8 mouse cellular contexts compared by ENCODE assay signal in the genomic region with DNA sequence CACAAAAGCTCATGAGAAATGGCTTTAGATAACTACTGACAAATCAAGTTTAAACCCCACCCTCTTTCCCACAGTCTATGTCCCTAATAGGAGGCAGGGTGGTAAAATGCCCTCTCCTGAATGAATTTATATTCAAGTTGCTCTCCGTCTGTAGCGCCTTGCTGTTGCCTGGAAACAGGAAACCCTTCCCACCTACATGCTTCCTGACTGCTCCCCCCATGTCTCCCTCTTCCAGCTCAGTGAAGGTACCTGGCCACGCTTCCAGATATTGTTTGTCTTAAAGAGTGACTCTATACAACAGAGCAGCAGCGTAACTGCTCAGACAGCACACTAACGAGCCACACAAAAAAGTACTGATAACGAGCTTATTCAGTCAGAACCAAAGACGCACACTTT. TPM values are rescaled to one million over a fixed set of nuclear protein-coding genes. Genes with fewer than 3 reads are reported as not detected.
DNase-seq lines count a peak whose midpoint lies in the region; ATAC-seq and TF ChIP-seq lines count a peak whose summit lies in the region.

No protein-coding gene starts in this region.

- TF ChIP-seq POLR2A in cerebellum, adult 2 months (IDR thresholded peaks at IDR 0.05; ENCODE audit: borderline replicate concordance, insufficient read depth, low read length): no peak

- no peak overlapping the region for H3K9ac ChIP-seq in forebrain, embryonic 15.5 days (replicated peaks)
- 0 out of 2 replicates have a peak overlapping the region, but pooled peaks have one; percentile 3 for H3K9ac ChIP-seq in midbrain, embryonic 14.5 days (replicated peaks; ENCODE audit: low read length)

- H3K4me2 ChIP-seq in forebrain, embryonic 15.5 days (replicated peaks): peak overlapping the region; percentile 39
- H3K4me2 ChIP-seq in midbrain, embryonic 14.5 days (ENCODE audit: low read length): peak overlapping the region; percentile 48

- H3K27ac ChIP-seq in forebrain, embryonic 15.5 days (replicated peaks): no peak overlapping the region
- peak overlapping the region; percentile 70 for H3K27ac ChIP-seq in layer of hippocampus, adult 2 months
- H3K27ac ChIP-seq in midbrain, embryonic 14.5 days (replicated peaks; ENCODE audit: low read depth, low read length): no peak overlapping the region
- no peak overlapping the region for H3K27ac ChIP-seq in cerebellum, adult 2 months (ENCODE audit: insufficient read depth, low read length)

- no peak for TF ChIP-seq CTCF in layer of hippocampus, adult 2 months (conservative IDR thresholded peaks at IDR 0.05)
- TF ChIP-seq CTCF in cerebellum, adult 2 months (IDR thresholded peaks at IDR 0.05; ENCODE audit: borderline replicate concordance, insufficient read depth, low read depth, low read length): no peak

- WGBS in forebrain, embryonic 15.5 days: 5% methylated on average over 7 of the region's 7 CpGs
- WGBS in midbrain, embryonic 14.5 days: 32% methylated on average over 7 of the region's 7 CpGs
- WGBS in cerebellum, adult 2 months: 65% methylated on average over 7 of the region's 7 CpGs

- no peaks in the 10 kb centered on the region for H3K27me3 ChIP-seq in forebrain, embryonic 15.5 days
- H3K27me3 ChIP-seq in midbrain, embryonic 14.5 days (ENCODE audit: control insufficient read depth, insufficient read depth, low read length): no peaks in the 10 kb centered on the region
- no peaks in the 10 kb centered on the region for H3K27me3 ChIP-seq in cerebellum, adult 2 months (ENCODE audit: control insufficient read depth, insufficient read depth, low read length)

- intact Hi-C loops in left cerebral cortex, postnatal 4 days (cut with DNase I): no loop called here

- peak; percentile 83 for ATAC-seq in forebrain, embryonic 15.5 days (replicated peaks)
- ATAC-seq in midbrain, embryonic 14.5 days (ENCODE audit: low FRiP score, low TSS enrichment): peak; percentile 65; the same call in 1 of the 2 replicates

- H3K4me1 ChIP-seq in forebrain, embryonic 15.5 days: peaks cover 14% of the 10 kb centered on the region
- H3K4me1 ChIP-seq in midbrain, embryonic 14.5 days (ENCODE audit: control insufficient read depth, insufficient read depth, low read length): peaks cover 8% of the 10 kb centered on the region
- 0 out of 2 replicates have a peak, but pooled peaks cover 2% of the 10 kb centered on the region for H3K4me1 ChIP-seq in cerebellum, adult 2 months (ENCODE audit: control insufficient read depth, insufficient read depth, low read length)

- no peaks in the 10 kb centered on the region for H3K9me3 ChIP-seq in forebrain, embryonic 15.5 days
- H3K9me3 ChIP-seq in midbrain, embryonic 14.5 days (ENCODE audit: control insufficient read depth, low read length): no peaks in the 10 kb centered on the region

- no peaks in the 10 kb centered on the region for H3K36me3 ChIP-seq in forebrain, embryonic 15.5 days
- no peaks in the 10 kb centered on the region for H3K36me3 ChIP-seq in midbrain, embryonic 14.5 days (ENCODE audit: control insufficient read depth, insufficient read depth, low read length)

- H3K4me3 ChIP-seq in forebrain, embryonic 15.5 days: peak overlapping the region; percentile 27
- peak overlapping the region; percentile 52 for H3K4me3 ChIP-seq in layer of hippocampus, adult 2 months
- peak overlapping the region; percentile 22 for H3K4me3 ChIP-seq in midbrain, embryonic 14.5 days (replicated peaks; ENCODE audit: low read depth, low read length)
- H3K4me3 ChIP-seq in cerebellum, adult 2 months (replicated peaks; ENCODE audit: insufficient read depth, low read depth, low read length): no peak overlapping the region

- peak; percentile 15 for DNase-seq in left cerebral cortex, adult 11 months (ENCODE audit: low spot score)
- no peak for DNase-seq in left cerebral cortex, postnatal 4 days
- DNase-seq in layer of hippocampus, adult 2 months (ENCODE audit: low spot score in 2 of 2): peak; percentile 27 to 49
- DNase-seq in midbrain, embryonic 14.5 days: peak; percentile 61
- DNase-seq in cerebellum, adult 2 months: no peak
- DNase-seq in cerebellum, postnatal 25 days: no peak
- DNase-seq in ovary, postnatal 36 days (ENCODE audit: low spot score): no peak

RNA-seq across cellular contexts. Expression of a gene that starts 50.8 kb away (rescaled TPM):
- 10 to 100 TPM in 1 of 2 experiments, 1 to 10 TPM in 1; 9.1 to 10.3 TPM for total RNA-seq in left cerebral cortex, postnatal 4 days (2021)
- polyA plus RNA-seq in forebrain, embryonic 15.5 days (2015; fragmentation: Nextera tagmentation; extraction: Ambion mirVana): 33.5 and 33.7 TPM in 2 replicates
- 10 to 100 TPM; 27.5 to 28.4 TPM for total RNA-seq in layer of hippocampus, adult 2 months (2021)
- 11.1 and 16.0 TPM in 2 replicates for polyA plus RNA-seq in midbrain, embryonic 14.5 days (2014; fragmentation: Nextera tagmentation; extraction: Ambion mirVana)
- polyA plus RNA-seq in cerebellum, adult 2 months (2012; rRNA removed): 11.8 and 12.0 TPM in 2 replicates

Comparison
In these comparisons a context has a peak if more than half of its experiments do, and no peak if none do; other contexts are left out.
1. DNase-seq: peak in left cerebral cortex, adult 11 months (single experiment), layer of hippocampus, adult 2 months (2 of 2) and midbrain, embryonic 14.5 days (single experiment); none in left cerebral cortex, postnatal 4 days (single experiment), cerebellum, adult 2 months (0 of 2), cerebellum, postnatal 25 days (0 of 2) and ovary, postnatal 36 days (single experiment).